Mouse (Mus musculus): ENCODE data around the gene Synm. TPM values are rescaled to one million over a fixed set of nuclear protein-coding genes. Genes with fewer than 3 reads are reported as not detected.

Gene Synm
- polyA plus RNA-seq, 1 experiment: 0.01 TPM

DNA sequence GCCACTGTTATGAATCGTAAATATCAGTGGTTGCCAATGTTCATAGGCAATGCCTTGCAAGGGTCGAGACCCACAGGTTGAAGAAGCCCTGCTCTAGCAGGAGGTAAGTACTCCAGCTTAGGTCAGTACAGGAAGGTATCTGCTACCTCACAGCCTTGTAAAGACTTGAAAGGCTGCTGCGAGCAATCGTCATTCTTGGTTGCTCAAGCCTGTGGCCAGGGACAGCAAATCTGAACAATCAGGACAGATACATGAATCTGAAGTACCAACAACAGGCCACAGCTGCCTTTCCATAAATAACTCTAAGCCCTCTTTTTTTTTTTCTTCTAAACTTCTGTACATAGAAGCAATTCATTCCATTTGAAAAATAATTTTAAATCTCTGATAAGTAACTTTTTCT is 27.3 kb downstream of the Synm start:
- no peaks in the 10 kb centered on the region; the same call in 1 of the 2 replicates for H3K36me3 ChIP-seq (ENCODE audit: control insufficient read depth)
- H3K9me3 ChIP-seq (ENCODE audit: control insufficient read depth, low read length): no peaks in the 10 kb centered on the region
- H3K4me3 ChIP-seq (replicated peaks): no peak overlapping the region
- H3K27me3 ChIP-seq (ENCODE audit: control insufficient read depth): no peaks in the 10 kb centered on the region
- no peaks in the 10 kb centered on the region for H3K4me1 ChIP-seq (ENCODE audit: control insufficient read depth)
- TF ChIP-seq TAL1 (IDR thresholded peaks at IDR 0.05; ENCODE audit: low read length) (no peak), GATA1 (IDR thresholded peaks at IDR 0.05; ENCODE audit: low read length) (no peak)

DNA sequence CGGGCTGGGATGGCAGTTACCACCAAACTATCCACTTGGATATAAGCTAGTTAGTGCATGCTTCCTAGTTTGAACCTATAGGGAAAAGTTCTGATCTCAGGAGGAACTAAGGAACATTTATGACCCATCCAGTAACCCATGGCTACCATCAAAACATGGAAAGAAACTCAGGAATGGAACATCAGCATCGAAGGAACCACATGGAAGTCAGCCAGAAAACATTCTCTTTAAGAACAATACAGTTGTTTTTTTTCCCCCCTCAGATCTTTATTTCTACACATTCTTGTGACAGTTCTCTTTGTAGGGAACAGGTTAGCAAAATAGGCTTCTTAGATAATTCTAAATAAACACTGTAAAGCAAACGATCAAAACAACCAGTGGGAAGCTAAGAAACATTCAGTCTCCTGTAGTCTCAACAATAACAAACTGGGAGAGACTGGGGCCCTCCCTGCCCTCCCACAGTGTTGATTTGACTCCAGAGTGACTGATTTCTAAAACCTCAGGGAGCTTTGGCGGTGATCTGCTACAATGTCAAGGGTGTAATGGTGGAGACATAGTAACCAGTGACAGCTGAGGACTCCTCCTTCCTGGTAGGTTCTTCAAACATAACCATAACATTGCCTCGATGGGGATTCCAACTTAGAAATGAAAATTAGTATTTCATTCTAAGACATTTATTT is 29.0 kb downstream of the Synm start:
- H3K27me3 ChIP-seq (ENCODE audit: control insufficient read depth): no peaks in the 10 kb centered on the region
- H3K9me3 ChIP-seq (ENCODE audit: control insufficient read depth, low read length): no peaks in the 10 kb centered on the region
- H3K4me1 ChIP-seq (ENCODE audit: control insufficient read depth): no peaks in the 10 kb centered on the region
- TF ChIP-seq GATA1 (IDR thresholded peaks at IDR 0.05; ENCODE audit: low read length) (no peak), TAL1 (IDR thresholded peaks at IDR 0.05; ENCODE audit: low read length) (no peak)
- H3K4me3 ChIP-seq (replicated peaks): no peak overlapping the region
- H3K36me3 ChIP-seq (ENCODE audit: control insufficient read depth): no peaks in the 10 kb centered on the region; the same call in 1 of the 2 replicates

DNA sequence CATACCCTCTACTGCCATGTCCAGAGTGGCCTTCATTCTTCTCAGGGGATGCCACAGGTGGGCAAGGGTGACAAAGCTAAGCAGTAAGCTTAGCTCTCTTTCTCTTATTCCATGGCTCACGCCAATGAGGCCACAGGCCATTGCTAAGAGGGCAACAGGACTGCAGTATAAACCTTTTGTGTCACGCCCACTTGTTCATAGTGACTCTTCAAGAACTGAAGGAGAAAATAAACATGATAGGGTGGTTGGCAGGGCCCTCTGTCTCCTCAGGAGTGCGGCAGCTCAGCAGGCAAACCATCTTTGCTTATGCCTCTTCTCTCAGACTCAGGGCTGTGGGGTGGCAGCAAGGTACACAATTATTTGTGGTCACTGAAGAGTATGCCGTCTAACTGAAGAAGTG is 30.7 kb downstream of the Synm start:
- no peaks in the 10 kb centered on the region; the same call in 1 of the 2 replicates for H3K36me3 ChIP-seq (ENCODE audit: control insufficient read depth)
- H3K27me3 ChIP-seq (ENCODE audit: control insufficient read depth): no peaks in the 10 kb centered on the region
- no peaks in the 10 kb centered on the region for H3K9me3 ChIP-seq (ENCODE audit: control insufficient read depth, low read length)
- no peaks in the 10 kb centered on the region for H3K4me1 ChIP-seq (ENCODE audit: control insufficient read depth)
- TF ChIP-seq GATA1 (IDR thresholded peaks at IDR 0.05; ENCODE audit: low read length) (no peak), TAL1 (IDR thresholded peaks at IDR 0.05; ENCODE audit: low read length) (no peak)
- no peak overlapping the region for H3K4me3 ChIP-seq (replicated peaks)

DNA sequence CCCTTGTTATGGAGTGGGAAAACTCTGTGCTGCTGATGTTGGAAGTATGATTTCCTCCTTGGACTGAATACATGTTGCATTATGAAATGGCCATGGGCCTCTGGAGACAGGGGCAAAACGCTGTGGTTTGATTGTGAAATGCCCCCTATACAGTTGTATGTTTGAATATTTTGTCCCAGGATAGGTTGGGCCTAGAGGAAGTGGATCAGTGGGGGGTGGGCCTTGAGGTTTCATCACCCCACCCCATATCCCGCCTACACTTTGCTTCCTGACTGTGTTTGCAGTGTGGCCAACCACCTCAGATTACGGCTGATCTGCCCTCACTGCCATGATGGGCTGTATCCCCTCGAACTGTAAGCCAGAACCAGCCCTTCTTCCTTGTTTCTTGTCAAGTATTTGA is 31.3 kb downstream of the Synm start:
- no peaks in the 10 kb centered on the region for H3K27me3 ChIP-seq (ENCODE audit: control insufficient read depth)
- no peak for TF ChIP-seq GATA1 (IDR thresholded peaks at IDR 0.05; ENCODE audit: low read length)
- no peak for TF ChIP-seq TAL1 (IDR thresholded peaks at IDR 0.05; ENCODE audit: low read length)
- no peaks in the 10 kb centered on the region; the same call in 1 of the 2 replicates for H3K36me3 ChIP-seq (ENCODE audit: control insufficient read depth)
- no peak overlapping the region for H3K4me3 ChIP-seq (replicated peaks)
- H3K9me3 ChIP-seq (ENCODE audit: control insufficient read depth, low read length): no peaks in the 10 kb centered on the region
- H3K4me1 ChIP-seq (ENCODE audit: control insufficient read depth): no peaks in the 10 kb centered on the region

DNA sequence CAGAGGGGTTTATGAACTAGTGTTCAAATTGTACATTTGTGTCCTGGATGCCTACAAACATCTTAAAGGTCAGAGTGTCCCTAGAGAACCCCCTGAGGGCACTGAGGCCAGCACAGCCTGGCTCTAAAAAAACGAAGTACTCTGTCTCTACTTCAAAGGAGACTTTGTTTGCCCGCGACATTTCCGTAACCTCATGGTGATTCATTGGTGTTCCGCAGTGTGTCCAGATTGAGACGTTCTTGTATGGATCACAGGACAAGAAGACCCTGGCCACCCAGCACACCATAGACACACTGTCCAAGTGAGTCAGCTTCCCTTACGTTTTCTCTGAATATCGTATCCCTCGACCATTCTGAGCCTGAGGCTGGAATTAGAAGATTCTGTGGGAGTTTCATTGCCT is 34.5 kb downstream of the Synm start:
- no peaks in the 10 kb centered on the region; the same call in 1 of the 2 replicates for H3K36me3 ChIP-seq (ENCODE audit: control insufficient read depth)
- no peak overlapping the region for H3K4me3 ChIP-seq (replicated peaks)
- H3K4me1 ChIP-seq (ENCODE audit: control insufficient read depth): no peaks in the 10 kb centered on the region
- no peaks in the 10 kb centered on the region for H3K9me3 ChIP-seq (ENCODE audit: control insufficient read depth, low read length)
- no peaks in the 10 kb centered on the region for H3K27me3 ChIP-seq (ENCODE audit: control insufficient read depth)
- no peak for TF ChIP-seq GATA1 (IDR thresholded peaks at IDR 0.05; ENCODE audit: low read length)
- TF ChIP-seq TAL1 (IDR thresholded peaks at IDR 0.05; ENCODE audit: low read length): no peak

DNA sequence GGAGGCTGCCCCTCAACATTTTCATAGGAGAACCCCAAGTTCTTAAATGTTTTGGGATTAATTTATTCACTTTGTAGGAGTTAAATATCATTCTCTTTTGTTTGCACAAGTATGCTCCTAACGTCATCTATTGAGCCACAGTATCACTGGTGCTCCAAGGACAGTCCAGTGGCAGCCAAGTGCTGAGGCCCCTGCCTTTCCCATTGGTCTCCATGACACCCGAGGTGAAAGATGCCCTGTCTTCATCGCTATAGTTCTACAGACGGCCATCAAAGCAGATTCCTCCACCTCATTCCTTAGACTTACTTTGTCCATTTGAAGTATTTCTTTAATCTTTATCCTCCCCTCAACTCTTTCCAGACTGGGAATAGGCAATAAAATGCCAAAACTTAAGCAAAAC is 35.0 kb downstream of the Synm start:
- Histone ChIP-seq H3K9me3 (ENCODE audit: control insufficient read depth, low read length) (no peaks in the 10 kb centered on the region), H3K4me1 (ENCODE audit: control insufficient read depth) (no peaks in the 10 kb centered on the region), H3K4me3 (replicated peaks) (no peak overlapping the region), H3K27me3 (ENCODE audit: control insufficient read depth) (no peaks in the 10 kb centered on the region), H3K36me3 (ENCODE audit: control insufficient read depth) (no peaks in the 10 kb centered on the region; the same call in 1 of the 2 replicates)
- TF ChIP-seq TAL1 (IDR thresholded peaks at IDR 0.05; ENCODE audit: low read length) (no peak), GATA1 (IDR thresholded peaks at IDR 0.05; ENCODE audit: low read length) (no peak)

DNA sequence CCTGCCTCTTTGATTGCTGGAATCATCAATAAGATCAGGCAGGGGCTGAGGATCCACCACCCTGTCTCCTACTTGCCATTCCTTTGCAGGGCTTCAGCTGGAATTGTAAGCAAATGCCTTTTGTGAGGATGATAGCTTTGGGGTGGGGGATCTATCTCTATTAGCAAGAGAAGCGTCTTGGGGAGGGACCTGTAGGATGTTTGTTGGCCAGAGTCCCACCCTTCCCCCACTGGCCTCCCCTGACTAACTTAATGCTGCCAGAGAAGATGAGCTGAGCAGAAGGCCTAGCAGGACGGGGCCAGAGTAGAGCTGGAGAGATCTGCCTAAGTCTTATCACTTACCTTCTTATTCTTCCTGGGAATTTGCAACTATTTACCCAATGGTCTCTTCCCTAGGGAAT is 37.4 kb downstream of the Synm start:
- Histone ChIP-seq H3K9me3 (ENCODE audit: control insufficient read depth, low read length) (no peaks in the 10 kb centered on the region), H3K4me1 (ENCODE audit: control insufficient read depth) (no peaks in the 10 kb centered on the region), H3K36me3 (ENCODE audit: control insufficient read depth) (no peaks in the 10 kb centered on the region; the same call in 1 of the 2 replicates), H3K27me3 (ENCODE audit: control insufficient read depth) (no peaks in the 10 kb centered on the region), H3K4me3 (replicated peaks) (no peak overlapping the region)
- TF ChIP-seq GATA1 (IDR thresholded peaks at IDR 0.05; ENCODE audit: low read length) (no peak), TAL1 (IDR thresholded peaks at IDR 0.05; ENCODE audit: low read length) (no peak)

DNA sequence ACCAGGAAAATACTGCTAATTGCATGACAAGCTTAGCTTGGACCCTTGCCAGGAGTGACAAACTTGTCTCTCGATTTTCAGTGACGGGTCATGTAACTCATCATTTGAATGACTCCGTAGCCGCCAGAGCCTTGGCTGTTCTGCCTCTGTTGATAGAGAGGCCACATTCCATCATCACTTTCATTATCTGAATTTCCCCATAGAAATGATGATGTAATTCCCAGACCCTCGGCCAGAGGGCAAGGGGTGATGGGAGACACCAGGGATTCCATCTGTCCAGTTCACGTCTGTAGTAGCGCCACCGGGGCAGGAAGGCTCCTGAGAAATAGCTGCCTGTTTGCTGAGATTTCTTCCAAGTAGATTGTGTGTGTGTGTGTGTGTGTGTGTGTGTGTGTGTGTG is 40.7 kb downstream of the Synm start:
- Histone ChIP-seq H3K27me3 (ENCODE audit: control insufficient read depth) (no peaks in the 10 kb centered on the region), H3K9me3 (ENCODE audit: control insufficient read depth, low read length) (no peaks in the 10 kb centered on the region), H3K4me1 (ENCODE audit: control insufficient read depth) (no peaks in the 10 kb centered on the region), H3K4me3 (replicated peaks) (no peak overlapping the region), H3K36me3 (ENCODE audit: control insufficient read depth) (no peaks in the 10 kb centered on the region; the same call in 1 of the 2 replicates)
- TF ChIP-seq TAL1 (IDR thresholded peaks at IDR 0.05; ENCODE audit: low read length) (no peak), GATA1 (IDR thresholded peaks at IDR 0.05; ENCODE audit: low read length) (no peak)

DNA sequence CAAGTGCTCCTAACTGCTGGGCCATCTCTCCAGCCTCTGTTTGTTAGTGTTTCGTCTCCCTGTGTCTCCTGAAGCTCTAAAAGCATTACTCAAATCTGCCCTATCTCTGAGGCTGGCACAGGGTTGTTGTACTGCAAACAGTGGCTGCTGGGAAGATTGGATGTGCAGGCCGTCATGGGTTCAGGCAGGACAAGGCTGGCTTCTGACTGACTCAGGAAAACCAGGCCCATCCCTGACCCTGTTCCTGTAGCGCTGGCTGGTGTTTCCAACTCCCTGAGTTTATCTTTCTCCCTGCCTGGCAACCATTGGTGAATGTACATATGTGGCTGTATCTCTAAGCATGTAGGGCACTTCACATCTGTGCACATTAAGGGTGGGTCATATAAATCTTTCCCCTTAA is 42.0 kb downstream of the Synm start:
- H3K9me3 ChIP-seq (ENCODE audit: control insufficient read depth, low read length): no peaks in the 10 kb centered on the region
- no peaks in the 10 kb centered on the region for H3K4me1 ChIP-seq (ENCODE audit: control insufficient read depth)
- H3K27me3 ChIP-seq (ENCODE audit: control insufficient read depth): no peaks in the 10 kb centered on the region
- TF ChIP-seq TAL1 (IDR thresholded peaks at IDR 0.05; ENCODE audit: low read length) (no peak), GATA1 (IDR thresholded peaks at IDR 0.05; ENCODE audit: low read length) (no peak)
- no peak overlapping the region for H3K4me3 ChIP-seq (replicated peaks)
- no peaks in the 10 kb centered on the region; the same call in 1 of the 2 replicates for H3K36me3 ChIP-seq (ENCODE audit: control insufficient read depth)
